Mouse (Mus musculus): ENCODE data around the gene Ptpre.

- TF ChIP-seq CTCF (IDR thresholded peaks at IDR 0.05; ENCODE audit: borderline replicate concordance, extremely low read depth, insufficient read depth, insufficient read length) (no peak), POLR2A (IDR thresholded peaks at IDR 0.05; ENCODE audit: borderline replicate concordance, extremely low read depth, insufficient read depth, insufficient read length, poor library complexity, severe bottlenecking) (no peak)
Observed at GRCm38 (mm10) chr7:135534548-135535189, 2.6 kb upstream of the Ptpre start.

Data from brain, embryonic 14.5 days (tissue).